Mouse (Mus musculus) embryonic facial prominence, embryonic 11.5 days (tissue): ENCODE measurements around the gene Retreg3. TPM values are rescaled to one million over a fixed set of nuclear protein-coding genes. Genes with fewer than 3 reads are reported as not detected.
A peak's percentile ranks its signal among the peaks of the same experiment; 100 is the strongest.
"Not testable (repeated sequence)": the region's sequence is repeated elsewhere in the genome, so short reads cannot be mapped to it uniquely, and the experiment has no call there.

Experiments used
- ATAC-seq: fragments of 200-750 bp; cut with Nextera tagmentation; replicated peaks from 2 replicates; pipeline ENCODE4 v1.8.0; 2017; ENCODE audit warnings: low read depth; ENCODE audit not compliant: insufficient number of reproducible peaks, low FRiP score, low TSS enrichment
- DNase-seq: peaks from one replicate; pipeline ENCODE4 v3.0.0-alpha.2; 2015; ENCODE audit warnings: low spot score
- H3K27ac ChIP-seq: fragments of 300-500 bp; sonication (generic); replicated peaks from 2 replicates; pipeline ENCODE4 v1.5.1; 2014; ENCODE audit warnings: mild to moderate bottlenecking, low read depth, low read length, control low read depth
- H3K27me3 ChIP-seq: fragments of 300-500 bp; sonication (generic); 2 replicates; pipeline ENCODE4 v1.6.1; 2014; ENCODE audit warnings: mild to moderate bottlenecking, low read length, moderate library complexity, mixed read lengths; ENCODE audit not compliant: control insufficient read depth, insufficient read depth
- H3K36me3 ChIP-seq: fragments of 300-500 bp; sonication (generic); replicated peaks from 2 replicates; pipeline ENCODE4 v1.6.1; 2014; ENCODE audit warnings: low read depth, mild to moderate bottlenecking, low read length, moderate library complexity, mixed read lengths; ENCODE audit not compliant: control insufficient read depth, insufficient read depth
- H3K4me1 ChIP-seq: fragments of 300-500 bp; sonication (generic); 2 replicates; pipeline ENCODE4 v1.6.1; 2014; ENCODE audit warnings: low read length, mixed read lengths; ENCODE audit not compliant: control insufficient read depth, insufficient read depth
- H3K4me2 ChIP-seq: fragments of 300-500 bp; sonication (generic); 2 replicates; pipeline ENCODE4 v1.6.1; 2014; ENCODE audit warnings: low read depth, mild to moderate bottlenecking, control low read depth, low read length, moderate library complexity
- H3K4me3 ChIP-seq: fragments of 300-500 bp; sonication (generic); 2 replicates; pipeline ENCODE4 v1.5.1; 2014; ENCODE audit warnings: low read depth, low read length, control low read depth
- H3K9ac ChIP-seq: fragments of 300-500 bp; sonication (generic); replicated peaks from 2 replicates; pipeline ENCODE4 v1.6.1; 2014; ENCODE audit warnings: mild to moderate bottlenecking, control low read depth, low read length
- H3K9me3 ChIP-seq: fragments of 300-500 bp; sonication (generic); replicated peaks from 2 replicates; pipeline ENCODE4 v1.6.1; 2016; ENCODE audit warnings: mild to moderate bottlenecking, low read length, inconsistent platforms, mixed read lengths; ENCODE audit not compliant: control insufficient read depth
- WGBS: fragments of 180-500 bp; shearing (Covaris S2); extraction: QIAGEN DNeasy Blood & Tissue Kit; methylation state at CpG from one replicate; pipeline ENCODE4 v1.1.7; 2014; 5-methylcytosine and 5-hydroxymethylcytosine counted together
- polyA plus RNA-seq: library from polyadenylated mRNA; unstranded; fragments of >200 nt; fragmentation: Nextera tagmentation; extraction: Ambion mirVana; gene quantifications from 2 replicates; pipeline ENCODE4 v1.2.1, GENCODE M21; 2014

Retreg3 gene
- polyA plus RNA-seq, 1 experiment from 2014 or later = 10.7 TPM

- Histone ChIP-seq H3K4me1 (peaks cover 9% of the 10 kb centered on the region; the same call in 1 of the 2 replicates), H3K9ac (peak overlapping the region; percentile 52), H3K4me3 (peak overlapping the region; percentile 29), H3K27me3 (peaks cover 62% of the 10 kb centered on the region), H3K27ac (no peak overlapping the region), H3K9me3 (no peaks in the 10 kb centered on the region), H3K36me3 (no peaks in the 10 kb centered on the region), H3K4me2 (peak overlapping the region; percentile 69)
- ATAC-seq = no peak
- WGBS = 6% methylated on average over 43 of the region's 49 CpGs
- DNase-seq = no peak
Measured at GRCm38 (mm10) chr11:101163476-101164350, 44.0 kb upstream of the Retreg3 start.

GRCm38 (mm10) chr11:101162772-101163171 is 43.1 kb upstream of the Retreg3 start:
- Histone ChIP-seq H3K9me3 (no peaks in the 10 kb centered on the region), H3K36me3 (no peaks in the 10 kb centered on the region), H3K4me2 (no peak overlapping the region), H3K27ac (no peak overlapping the region), H3K4me3 (no peak overlapping the region), H3K4me1 (peaks cover 9% of the 10 kb centered on the region; the same call in 1 of the 2 replicates), H3K27me3 (peaks cover 52% of the 10 kb centered on the region), H3K9ac (no peak overlapping the region)
- 51% methylated on average over 5 of the region's 5 CpGs for WGBS
- DNase-seq (no peak), ATAC-seq (no peak)

GRCm38 (mm10) chr11:101162301-101162700 is 42.6 kb upstream of the Retreg3 start:
- DNase-seq = no peak
- Histone ChIP-seq H3K27me3 (peaks cover 48% of the 10 kb centered on the region), H3K9ac (no peak overlapping the region), H3K9me3 (no peaks in the 10 kb centered on the region), H3K4me3 (no peak overlapping the region), H3K4me1 (peaks cover 9% of the 10 kb centered on the region; the same call in 1 of the 2 replicates), H3K4me2 (no peak overlapping the region), H3K36me3 (no peaks in the 10 kb centered on the region), H3K27ac (no peak overlapping the region)
- no peak for ATAC-seq
- 53% methylated on average over 5 of the region's 5 CpGs for WGBS

- 84% methylated on average over 15 of the region's 15 CpGs for WGBS
- Histone ChIP-seq H3K4me1 (peaks cover 9% of the 10 kb centered on the region; the same call in 1 of the 2 replicates), H3K27me3 (peaks cover 41% of the 10 kb centered on the region), H3K4me2 (no peak overlapping the region), H3K36me3 (no peaks in the 10 kb centered on the region), H3K4me3 (no peak overlapping the region), H3K9me3 (no peaks in the 10 kb centered on the region), H3K27ac (no peak overlapping the region), H3K9ac (no peak overlapping the region)
- ATAC-seq (no peak), DNase-seq (no peak)
Measured at GRCm38 (mm10) chr11:101161551-101161950, 41.9 kb upstream of the Retreg3 start.

GRCm38 (mm10) chr11:101160981-101161505 is 41.4 kb upstream of the Retreg3 start:
- WGBS = 70% methylated on average over 5 of the region's 8 CpGs
- H3K4me1 ChIP-seq = peaks cover 13% of the 10 kb centered on the region
- ATAC-seq, H3K4me2 ChIP-seq, H3K27ac ChIP-seq, H3K9ac ChIP-seq, H3K4me3 ChIP-seq, DNase-seq, H3K36me3 ChIP-seq, H3K9me3 ChIP-seq: not testable (repeated sequence)
- H3K27me3 ChIP-seq = peaks cover 36% of the 10 kb centered on the region

- not testable (repeated sequence) for DNase-seq, H3K4me2 ChIP-seq, H3K9ac ChIP-seq, H3K36me3 ChIP-seq, H3K27ac ChIP-seq, ATAC-seq, H3K9me3 ChIP-seq, H3K4me3 ChIP-seq
- whole genome bisulfite sequencing = 87% methylated on average over 8 of the region's 10 CpGs
- Histone ChIP-seq H3K4me1 (peaks cover 13% of the 10 kb centered on the region), H3K27me3 (peaks cover 29% of the 10 kb centered on the region)
Measured at GRCm38 (mm10) chr11:101160151-101160550, 40.5 kb upstream of the Retreg3 start.

GRCm38 (mm10) chr11:101155728-101156371 is 36.2 kb upstream of the Retreg3 start, which contains the start of gene Tubg2:
TSS of gene Tubg2 (plus strand) at chr11:101155907.
- Histone ChIP-seq H3K9ac (peak within 1 kb of the TSS; percentile 66), H3K36me3 (no peaks in the 10 kb centered on the region), H3K4me1 (peaks cover 4% of the 10 kb centered on the region), H3K27ac (0 out of 2 replicates have a peak within 1 kb of the TSS, but pooled peaks have one; percentile 56), H3K4me3 (peak within 1 kb of the TSS; percentile 37), H3K9me3 (no peaks in the 10 kb centered on the region), H3K4me2 (peak within 1 kb of the TSS; percentile 64), H3K27me3 (no peaks in the 10 kb centered on the region)
- peak; percentile 85 for DNase-seq
- WGBS = 2% methylated on average over 36 of the region's 36 CpGs
- peak; percentile 69 for ATAC-seq
